Mouse (Mus musculus) MEL (cell line): Measurements from ENCODE around the gene Stard7. TPM values are rescaled to one million over a fixed set of nuclear protein-coding genes. Genes with fewer than 3 reads are reported as not detected.

Experiments used
- DNase-seq: peaks from one replicate; pipeline ENCODE4 v3.0.0; 2011; ENCODE audit warnings: low read depth, low spot score
- H3K27ac ChIP-seq: 2 replicates; pipeline ENCODE4 v1.5.1; 2012; ENCODE audit warnings: low read depth, mild to moderate bottlenecking, control low read depth, low read length, moderate library complexity; ENCODE audit not compliant: control insufficient read depth
- H3K27me3 ChIP-seq, 2 experiments: fragments of 150-350 bp in 1 of 2; sonication (generic) in 1 of 2; 2 replicates each; pipeline ENCODE4 v1.6.1; 2012; ENCODE audit warnings: low read length in 2 of 2, mild to moderate bottlenecking in 2 of 2, improper control_type of control experiment in 1 of 2, moderate library complexity in 1 of 2; ENCODE audit not compliant: insufficient read depth in 2 of 2, control insufficient read depth in 1 of 2
- H3K36me3 ChIP-seq, 2 experiments: 2 replicates each; pipeline ENCODE4 v1.6.1; 2012 to 2014; ENCODE audit warnings: low read length in 2 of 2, improper control_type of control experiment in 1 of 2, inconsistent platforms in 1 of 2, mild to moderate bottlenecking in 1 of 2; ENCODE audit not compliant: insufficient read depth in 2 of 2, control insufficient read depth in 1 of 2
- H3K4me1 ChIP-seq, 2 experiments: fragments of 150-350 bp in 1 of 2; sonication (generic) in 1 of 2; 2 replicates each; pipeline ENCODE4 v1.6.1; 2012; ENCODE audit warnings: low read length in 2 of 2, improper control_type of control experiment in 1 of 2, mild to moderate bottlenecking in 1 of 2; ENCODE audit not compliant: insufficient read depth in 2 of 2, control insufficient read depth in 1 of 2
- H3K4me3 ChIP-seq, 2 experiments: fragments of 150-350 bp in 1 of 2; sonication (generic) in 1 of 2; 2 replicates each; pipeline ENCODE4 v1.5.1; 2012; ENCODE audit warnings: low read depth in 2 of 2, low read length in 2 of 2, mild to moderate bottlenecking in 2 of 2, moderate library complexity in 2 of 2, control low read depth in 1 of 2, improper control_type of control experiment in 1 of 2; ENCODE audit not compliant: control insufficient read depth in 1 of 2, insufficient read depth in 1 of 2
- H3K79me2 ChIP-seq: 2 replicates; pipeline ENCODE4 v1.6.1; 2012; ENCODE audit warnings: mild to moderate bottlenecking, low read length, moderate library complexity; ENCODE audit not compliant: control insufficient read depth, poor library complexity, insufficient read depth
- H3K9ac ChIP-seq: 2 replicates; pipeline ENCODE4 v1.6.1; 2012; ENCODE audit warnings: low read depth, mild to moderate bottlenecking, control low read depth, low read length, moderate library complexity; ENCODE audit not compliant: control insufficient read depth, poor library complexity, severe bottlenecking
- H3K9me3 ChIP-seq: fragments of 150-350 bp; sonication (generic); replicated peaks from 2 replicates; pipeline ENCODE4 v1.6.1; 2012; ENCODE audit warnings: mild to moderate bottlenecking, low read length, improper control_type of control experiment, moderate library complexity; ENCODE audit not compliant: insufficient read depth
- CHD1 ChIP-seq: IDR thresholded peaks from 2 replicates; pipeline ENCODE4 v1.6.1; 2012; ENCODE audit warnings: low read depth, mild to moderate bottlenecking, inconsistent platforms, low read length, improper control_type of control experiment
- CHD2 ChIP-seq: IDR thresholded peaks from 2 replicates; pipeline ENCODE4 v1.6.1; 2011; ENCODE audit warnings: low read length, improper control_type of control experiment
- CTCF ChIP-seq, 3 experiments: IDR thresholded peaks in 2 of 3; conservative IDR thresholded peaks in 1 of 3; 2 replicates each; pipeline ENCODE4 v1.5.1; 2011 to 2012; ENCODE audit warnings: low read length in 3 of 3, low read depth in 2 of 3, mild to moderate bottlenecking in 2 of 3, improper control_type of control experiment in 1 of 3, inconsistent platforms in 1 of 3, mixed read lengths in 1 of 3, moderate library complexity in 1 of 3; ENCODE audit not compliant: control insufficient read depth in 1 of 3, insufficient read depth in 1 of 3, poor library complexity in 1 of 3, severe bottlenecking in 1 of 3
- E2F4 ChIP-seq: IDR thresholded peaks from 2 replicates; pipeline ENCODE4 v1.6.1; 2011; ENCODE audit warnings: low read depth, low read length, improper control_type of control experiment, borderline replicate concordance
- EP300 ChIP-seq, 2 experiments: IDR thresholded peaks; 2 replicates each; pipeline ENCODE4 v1.6.1; 2011; ENCODE audit warnings: improper control_type of control experiment in 2 of 2, low read length in 2 of 2, low read depth in 1 of 2, mild to moderate bottlenecking in 1 of 2
- ETS1 ChIP-seq: IDR thresholded peaks from 2 replicates; pipeline ENCODE4 v1.6.1; 2012; ENCODE audit warnings: low read depth, mild to moderate bottlenecking, inconsistent platforms, low read length, improper control_type of control experiment, moderate library complexity
- JUND ChIP-seq: IDR thresholded peaks from 2 replicates; pipeline ENCODE4 v1.6.1; 2011; ENCODE audit warnings: low read depth, mild to moderate bottlenecking, improper control_type of control experiment, low read length
- KAT2A ChIP-seq: conservative IDR thresholded peaks from 2 replicates; pipeline ENCODE4 v1.6.1; 2012; ENCODE audit warnings: low read depth, low read length, improper control_type of control experiment, inconsistent platforms
- MAX ChIP-seq: IDR thresholded peaks from 2 replicates; pipeline ENCODE4 v1.6.1; 2011; ENCODE audit warnings: low read length, improper control_type of control experiment
- MAZ ChIP-seq: IDR thresholded peaks from 2 replicates; pipeline ENCODE4 v1.6.1; 2012; ENCODE audit warnings: low read depth, mild to moderate bottlenecking, inconsistent platforms, low read length, improper control_type of control experiment
- MEF2A ChIP-seq: IDR thresholded peaks from 2 replicates; pipeline ENCODE4 v1.6.1; 2014; ENCODE audit warnings: low read depth, mild to moderate bottlenecking, inconsistent platforms, low read length, improper control_type of control experiment; ENCODE audit not compliant: poor library complexity, insufficient replicate concordance, severe bottlenecking; ENCODE audit errors: extremely low read depth
- MXI1 ChIP-seq: IDR thresholded peaks from 2 replicates; pipeline ENCODE4 v1.6.1; 2011; ENCODE audit warnings: mild to moderate bottlenecking, low read depth, low read length, improper control_type of control experiment
- MYC ChIP-seq: IDR thresholded peaks from 2 replicates; pipeline ENCODE4 v1.6.1; 2011; ENCODE audit warnings: low read depth, mild to moderate bottlenecking, low read length, improper control_type of control experiment, moderate library complexity
- NELFE ChIP-seq: IDR thresholded peaks from 2 replicates; pipeline ENCODE4 v1.6.1; 2011; ENCODE audit warnings: low read depth, low read length, improper control_type of control experiment
- RAD21 ChIP-seq: IDR thresholded peaks from 2 replicates; pipeline ENCODE4 v1.6.1; 2011; ENCODE audit warnings: mild to moderate bottlenecking, low read depth, low read length, improper control_type of control experiment
- SIN3A ChIP-seq: IDR thresholded peaks from 2 replicates; pipeline ENCODE4 v1.6.1; 2012; ENCODE audit warnings: low read length, improper control_type of control experiment, inconsistent platforms
- TAL1 ChIP-seq: IDR thresholded peaks from 2 replicates; pipeline ENCODE4 v1.6.1; 2012; ENCODE audit warnings: mild to moderate bottlenecking, inconsistent platforms, low read length, moderate library complexity, mixed read lengths
- TCF12 ChIP-seq: IDR thresholded peaks from 2 replicates; pipeline ENCODE4 v1.6.1; 2014; ENCODE audit warnings: low read depth, mild to moderate bottlenecking, inconsistent platforms, low read length, improper control_type of control experiment, moderate library complexity
- UBTF ChIP-seq: IDR thresholded peaks from 2 replicates; pipeline ENCODE4 v1.6.1; 2012; ENCODE audit warnings: low read depth, mild to moderate bottlenecking, inconsistent platforms, low read length, improper control_type of control experiment, moderate library complexity, borderline replicate concordance; ENCODE audit not compliant: insufficient read depth
- USF1 ChIP-seq: IDR thresholded peaks from 2 replicates; pipeline ENCODE4 v1.6.1; 2014; ENCODE audit warnings: low read depth, mild to moderate bottlenecking, inconsistent platforms, low read length, improper control_type of control experiment, moderate library complexity
- ZNF384 ChIP-seq: IDR thresholded peaks from 2 replicates; pipeline ENCODE4 v1.6.1; 2012; ENCODE audit warnings: low read depth, mild to moderate bottlenecking, inconsistent platforms, low read length, improper control_type of control experiment
- polyA plus RNA-seq, 2 experiments: library from polyadenylated mRNA; stranded (reverse) in 1 of 2; unstranded in 1 of 2; fragments of >175 nt in 1 of 2; fragments of >200 nt in 1 of 2; gene quantifications; 2 replicates each; pipeline versions ENCODE4 v1.2.1 to v1.2.4; 2012; ENCODE audit warnings: low replicate concordance in 2 of 2, low read depth in 1 of 2; ENCODE audit not compliant: insufficient read length in 2 of 2, insufficient read depth in 1 of 2, missing spikeins in 1 of 2
- total RNA-seq: library from RNA; depleted of rRNA; stranded (reverse); fragments of 300-350 nt; gene quantifications from 2 replicates; pipeline ENCODE4 v1.2.3, GENCODE M21; 2012

The Stard7 gene
- total and polyA plus RNA-seq, 3 experiments, result 87.7 to 134 (median 87.9) TPM

DNA sequence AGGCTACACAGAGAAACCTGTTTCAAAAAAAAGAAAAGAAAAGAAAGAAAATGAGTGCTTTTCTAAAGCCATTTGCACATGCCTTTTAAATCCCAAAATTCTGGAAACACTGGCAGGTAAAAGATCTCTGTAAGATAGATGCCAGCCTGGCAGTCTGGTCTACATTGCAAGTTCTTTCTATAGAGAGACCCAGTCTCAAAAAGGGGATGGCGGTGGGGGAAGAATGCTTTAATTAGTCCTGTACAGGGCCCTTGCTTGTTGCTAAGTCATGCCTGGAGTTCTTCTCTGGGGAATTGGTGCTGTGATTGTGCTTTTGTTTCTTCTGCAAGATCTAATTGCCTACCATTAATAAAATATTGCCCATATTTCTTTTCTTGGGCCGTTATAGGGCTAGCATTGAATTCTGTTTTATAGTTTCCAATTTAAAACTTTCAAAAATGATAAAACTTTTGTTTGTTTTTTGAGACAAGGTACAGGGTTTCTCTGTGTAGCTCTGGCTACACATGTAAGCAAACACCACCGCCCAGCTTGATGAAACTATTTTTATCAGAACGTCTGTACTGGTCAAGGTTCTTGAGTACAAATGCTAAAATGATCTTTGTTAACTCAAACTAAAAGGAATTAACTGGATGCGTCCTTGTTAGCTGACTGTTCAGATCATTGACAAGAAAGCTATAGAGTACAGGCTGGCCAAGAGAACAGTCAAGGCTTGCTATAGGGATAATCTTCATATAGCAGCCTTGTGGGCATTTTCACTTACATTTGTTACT lies 5.7 kb downstream of the Stard7 start:
- no peak overlapping the region for H3K27ac ChIP-seq
- no peak for DNase-seq
- H3K36me3 ChIP-seq, result peaks cover 3 to 15% of the 10 kb centered on the region in 2 experiments; a peak in 3 of 4 replicates
- no peaks in the 10 kb centered on the region for H3K27me3 ChIP-seq
- H3K9me3 ChIP-seq, result no peaks in the 10 kb centered on the region
- TF ChIP-seq UBTF (no peak), ETS1 (no peak), ZNF384 (no peak), USF1 (no peak), EP300 (IDR thresholded peaks at IDR 0.05; ENCODE audit: low read depth in 1 of 2, low read length in 2 of 2) (no peak), JUND (no peak), MYC (no peak)
- H3K9ac ChIP-seq, result no peak overlapping the region
- H3K4me3 ChIP-seq, result no peak overlapping the region
- peaks cover 59% of the 10 kb centered on the region for H3K79me2 ChIP-seq
- H3K4me1 ChIP-seq, result peaks cover 0 to 7% of the 10 kb centered on the region in 2 experiments; a peak in 3 of 4 replicates

DNA sequence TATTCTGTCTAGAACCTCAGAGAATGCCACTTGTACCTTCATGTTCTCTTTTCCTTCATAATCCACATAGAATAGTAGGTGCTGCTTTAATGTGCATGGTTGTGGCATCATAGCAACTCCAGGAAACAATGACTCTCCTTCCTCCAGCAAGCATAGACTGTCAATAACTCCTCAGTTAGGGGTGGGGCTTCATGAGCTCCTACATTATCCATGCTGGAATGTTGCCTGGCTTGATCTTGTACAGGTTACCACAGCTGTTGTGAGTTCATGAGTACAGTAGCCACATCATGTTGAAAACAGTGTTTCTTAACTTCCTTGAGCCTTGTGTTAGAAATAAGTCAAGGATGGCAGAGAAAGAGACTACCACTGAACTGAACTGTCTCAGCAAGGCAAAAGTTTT lies 8.1 kb downstream of the Stard7 start:
- Histone ChIP-seq H3K9me3 (no peaks in the 10 kb centered on the region), H3K79me2 (peaks cover 44% of the 10 kb centered on the region), H3K27ac (no peak overlapping the region), H3K27me3 (no peaks in the 10 kb centered on the region), H3K36me3 (peaks cover 3 to 8% of the 10 kb centered on the region in 2 experiments; a peak in 3 of 4 replicates), H3K9ac (no peak overlapping the region), H3K4me3 (no peak overlapping the region), H3K4me1 (peaks cover 0 to 4% of the 10 kb centered on the region in 2 experiments; a peak in 3 of 4 replicates)
- DNase-seq, result no peak
- TF ChIP-seq SIN3A (no peak), CHD1 (no peak), MAX (no peak), RAD21 (no peak), NELFE (no peak), KAT2A (no peak), JUND (no peak), TAL1 (no peak), ZNF384 (no peak), TCF12 (no peak), MAZ (no peak), MXI1 (no peak), CTCF (IDR thresholded peaks at IDR 0.05 in 2 of 3, conservative IDR thresholded peaks at IDR 0.05 in 1 of 3; ENCODE audit: control insufficient read depth in 1 of 3, insufficient read depth in 1 of 3, low read depth in 2 of 3, low read length in 3 of 3, poor library complexity in 1 of 3, severe bottlenecking in 1 of 3) (no peak), CHD2 (no peak), USF1 (no peak), E2F4 (no peak), MEF2A (no peak), MYC (no peak)
